Mouse (Mus musculus) ES-E14 (cell line): ENCODE results near the gene Cdc37.

ENCODE experiments used
- CHD2 ChIP-seq: IDR thresholded peaks from 2 replicates; pipeline ENCODE4 v1.6.1; 2014; ENCODE audit warnings: mild to moderate bottlenecking, low read depth, low read length, inconsistent platforms
- MAFK ChIP-seq: IDR thresholded peaks from 2 replicates; pipeline ENCODE4 v1.6.1; 2014; ENCODE audit warnings: mild to moderate bottlenecking, low read depth, low read length, inconsistent platforms; ENCODE audit not compliant: insufficient read depth
- ZNF384 ChIP-seq: IDR thresholded peaks from 2 replicates; pipeline ENCODE4 v1.6.1; 2012; ENCODE audit warnings: low read depth, low read length, inconsistent platforms

DNA sequence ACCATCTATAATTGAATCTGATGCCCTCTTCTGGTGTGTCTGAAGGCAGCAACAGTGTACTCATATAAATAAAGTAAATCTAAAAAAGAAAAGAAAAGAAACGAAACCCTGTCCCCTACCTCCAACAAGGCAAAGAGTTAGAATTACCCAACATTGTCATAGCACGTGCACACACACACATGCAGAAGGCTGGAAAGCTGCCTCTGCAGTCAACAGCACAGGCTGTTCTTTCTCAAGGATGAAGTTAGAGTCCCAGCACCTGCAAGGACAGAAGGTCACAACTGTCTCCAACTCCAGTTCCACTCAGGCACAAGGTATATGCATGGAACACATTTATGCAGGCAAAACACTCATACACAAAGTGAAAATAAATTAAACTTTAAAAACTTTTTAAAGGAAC lies 47.7 kb downstream of the Cdc37 start:
- no peak for TF ChIP-seq CHD2
- TF ChIP-seq MAFK: no peak
- TF ChIP-seq ZNF384: no peak
